Mouse (Mus musculus) limb, embryonic 14.5 days (tissue): ENCODE data around the gene Stub1. TPM values are rescaled to one million over a fixed set of nuclear protein-coding genes. Genes with fewer than 3 reads are reported as not detected.

Experiments
- ATAC-seq: fragments of 200-750 bp; cut with Nextera tagmentation; 2 replicates; pipeline ENCODE4 v1.8.0; 2017; ENCODE audit warnings: low read depth, moderate number of reproducible peaks, moderate TSS enrichment; ENCODE audit not compliant: low FRiP score
- DNase-seq: peaks from one replicate; pipeline ENCODE4 v3.0.0-alpha.2; 2015; ENCODE audit warnings: low spot score
- H3K27ac ChIP-seq: fragments of 300-500 bp; sonication (generic); replicated peaks from 2 replicates; pipeline ENCODE4 v1.5.1; 2014; ENCODE audit warnings: low read depth, mild to moderate bottlenecking, low read length, moderate library complexity, mixed read lengths
- H3K27me3 ChIP-seq: fragments of 300-500 bp; sonication (generic); 2 replicates; pipeline ENCODE4 v1.6.1; 2014; ENCODE audit warnings: low read length, mixed read lengths; ENCODE audit not compliant: control insufficient read depth, insufficient read depth
- H3K36me3 ChIP-seq: fragments of 300-500 bp; sonication (generic); 2 replicates; pipeline ENCODE4 v1.6.1; 2014; ENCODE audit warnings: mild to moderate bottlenecking, low read length, moderate library complexity, mixed read lengths; ENCODE audit not compliant: control insufficient read depth, insufficient read depth
- H3K4me1 ChIP-seq: fragments of 300-500 bp; sonication (generic); 2 replicates; pipeline ENCODE4 v1.6.1; 2014; ENCODE audit warnings: antibody characterized with exemption, low read length, mixed read lengths; ENCODE audit not compliant: control insufficient read depth, insufficient read depth
- H3K4me2 ChIP-seq: fragments of 300-500 bp; sonication (generic); replicated peaks from 2 replicates; pipeline ENCODE4 v1.6.1; 2014; ENCODE audit warnings: low read depth, mild to moderate bottlenecking, low read length, moderate library complexity; ENCODE audit not compliant: severe bottlenecking
- H3K4me3 ChIP-seq: fragments of 300-500 bp; sonication (generic); replicated peaks from 2 replicates; pipeline ENCODE4 v1.5.1; 2014; ENCODE audit warnings: low read length
- H3K9ac ChIP-seq: fragments of 300-500 bp; sonication (generic); 2 replicates; pipeline ENCODE4 v1.6.1; 2014; ENCODE audit warnings: mild to moderate bottlenecking, low read depth, low read length, moderate library complexity; ENCODE audit not compliant: severe bottlenecking
- H3K9me3 ChIP-seq: fragments of 300-500 bp; sonication (generic); 2 replicates; pipeline ENCODE4 v1.6.1; 2016; ENCODE audit warnings: low read length; ENCODE audit not compliant: control insufficient read depth
- POLR2A ChIP-seq: fragments of 200-500 bp; IDR thresholded peaks from 2 replicates; pipeline ENCODE4 v1.8.0; 2012; ENCODE audit warnings: inconsistent platforms, mild to moderate bottlenecking, moderate library complexity, borderline replicate concordance; ENCODE audit not compliant: insufficient read depth, insufficient read length; ENCODE audit errors: extremely low read depth
- WGBS: fragments of 180-500 bp; shearing (Covaris S2); extraction: QIAGEN DNeasy Blood & Tissue Kit; methylation state at CpG from one replicate; pipeline ENCODE4 v1.1.7; 2014; 5-methylcytosine and 5-hydroxymethylcytosine counted together
- polyA plus RNA-seq, 2 experiments: library from polyadenylated mRNA; depleted of rRNA in 1 of 2; stranded (reverse) in 1 of 2; unstranded in 1 of 2; fragments of >200 nt; fragmentation: Nextera tagmentation in 1 of 2; extraction: Ambion mirVana in 1 of 2; gene quantifications; 2 replicates each; pipeline versions ENCODE4 v1.2.1 to v1.2.3; 2012 to 2014

Stub1 gene
- polyA plus RNA-seq, 2 experiments: 338 to 350 TPM

- peaks cover 21% of the 10 kb centered on the region for H3K4me1 ChIP-seq
- DNase-seq (peak; percentile 82), ATAC-seq (peak; percentile 92)
- no peaks in the 10 kb centered on the region for H3K9me3 ChIP-seq
- peak within 1 kb of the TSS; percentile 81 for H3K4me3 ChIP-seq
- H3K9ac ChIP-seq: peak within 1 kb of the TSS; percentile 70
- H3K4me2 ChIP-seq: peak within 1 kb of the TSS; percentile 97
- no peaks in the 10 kb centered on the region for H3K27me3 ChIP-seq
- H3K27ac ChIP-seq: 0 out of 2 replicates have a peak within 1 kb of the TSS, but pooled peaks have one; percentile 4
- H3K36me3 ChIP-seq: no peaks in the 10 kb centered on the region
- TF ChIP-seq POLR2A: 0 out of 2 replicates have a peak, but pooled peaks have one; percentile 29
- WGBS: under 1% methylated on average over 29 of the region's 35 CpGs
Measured at GRCm38 (mm10) chr17:25796951-25797369, 36.2 kb downstream of the Stub1 start, which contains the start of gene Metrn. Gene Metrn, minus strand, starts transcription at chr17:25797136.

GRCm38 (mm10) chr17:25796211-25796771, 36.9 kb downstream of the Stub1 start:
- under 1% methylated on average over 29 of the region's 37 CpGs for WGBS
- peak overlapping the region; percentile 70 for H3K9ac ChIP-seq
- peak overlapping the region; percentile 81 for H3K4me3 ChIP-seq
- H3K4me2 ChIP-seq: peak overlapping the region; percentile 97
- no peaks in the 10 kb centered on the region for H3K9me3 ChIP-seq
- no peak overlapping the region for H3K27ac ChIP-seq
- no peak for DNase-seq
- H3K27me3 ChIP-seq: no peaks in the 10 kb centered on the region
- no peak for ATAC-seq
- H3K36me3 ChIP-seq: no peaks in the 10 kb centered on the region
- peaks cover 23% of the 10 kb centered on the region for H3K4me1 ChIP-seq
- no peak for TF ChIP-seq POLR2A

- H3K4me2 ChIP-seq: peak within 1 kb of the TSS; percentile 97
- 12% methylated on average over 6 of the region's 6 CpGs for WGBS
- ATAC-seq (no peak), DNase-seq (peak; percentile 32)
- peak within 1 kb of the TSS; percentile 81 for H3K4me3 ChIP-seq
- TF ChIP-seq POLR2A: no peak
- H3K27me3 ChIP-seq: no peaks in the 10 kb centered on the region
- H3K36me3 ChIP-seq: no peaks in the 10 kb centered on the region
- H3K9me3 ChIP-seq: no peaks in the 10 kb centered on the region
- peaks cover 27% of the 10 kb centered on the region for H3K4me1 ChIP-seq
- peak within 1 kb of the TSS; percentile 70 for H3K9ac ChIP-seq
- H3K27ac ChIP-seq: no peak within 1 kb of the TSS
Measured at GRCm38 (mm10) chr17:25795609-25796092, 37.6 kb downstream of the Stub1 start, which contains the start of gene AC134908.4. Gene AC134908.4, minus strand, starts transcription at chr17:25795659.

- no peak for DNase-seq
- no peak for ATAC-seq
- H3K4me1 ChIP-seq: peaks cover 27% of the 10 kb centered on the region
- H3K9me3 ChIP-seq: no peaks in the 10 kb centered on the region
- no peak overlapping the region for H3K27ac ChIP-seq
- no peak for TF ChIP-seq POLR2A
- no peak overlapping the region for H3K4me3 ChIP-seq
- 92% methylated on average over 17 of the region's 17 CpGs for WGBS
- H3K27me3 ChIP-seq: no peaks in the 10 kb centered on the region
- H3K4me2 ChIP-seq: peak overlapping the region; percentile 97; the same call in 1 of the 2 replicates
- no peak overlapping the region for H3K9ac ChIP-seq
- no peaks in the 10 kb centered on the region for H3K36me3 ChIP-seq
Measured at GRCm38 (mm10) chr17:25794998-25795397, 38.2 kb downstream of the Stub1 start.

GRCm38 (mm10) chr17:25794197-25794596, 39.0 kb downstream of the Stub1 start:
- Histone ChIP-seq H3K27ac (no peak overlapping the region), H3K27me3 (no peaks in the 10 kb centered on the region), H3K9ac (no peak overlapping the region), H3K9me3 (no peaks in the 10 kb centered on the region), H3K4me3 (no peak overlapping the region), H3K4me1 (peaks cover 27% of the 10 kb centered on the region), H3K4me2 (no peak overlapping the region), H3K36me3 (peaks cover 7% of the 10 kb centered on the region)
- DNase-seq: no peak
- 83% methylated on average over 13 of the region's 13 CpGs for WGBS
- TF ChIP-seq POLR2A: no peak
- ATAC-seq: no peak

GRCm38 (mm10) chr17:25792615-25793014, 40.6 kb downstream of the Stub1 start, which contains the start of gene Fam173a:
Gene Fam173a, minus strand, starts transcription at chr17:25792901.
- Histone ChIP-seq H3K27me3 (no peaks in the 10 kb centered on the region), H3K4me1 (peaks cover 27% of the 10 kb centered on the region), H3K9ac (peak within 1 kb of the TSS; percentile 60), H3K36me3 (peaks cover 14% of the 10 kb centered on the region), H3K9me3 (no peaks in the 10 kb centered on the region), H3K27ac (peak within 1 kb of the TSS; percentile 84), H3K4me3 (peak within 1 kb of the TSS; percentile 59), H3K4me2 (peak within 1 kb of the TSS; percentile 97)
- TF ChIP-seq POLR2A: no peak
- DNase-seq: peak; percentile 86
- peak; percentile 54 for ATAC-seq
- WGBS: 1% methylated on average over 14 of the region's 14 CpGs
